Mouse (Mus musculus) liver (tissue): Measurements from ENCODE around the gene Ifi35.
"Not testable (repeated sequence)": the region's sequence is repeated elsewhere in the genome, so short reads cannot be mapped to it uniquely, and the experiment has no call there.

Source experiments
- DNase-seq: peaks from one replicate; pipeline ENCODE4 v3.0.0-alpha.2; 2020; ENCODE audit warnings: mixed read lengths

Ifi35 gene

DNA sequence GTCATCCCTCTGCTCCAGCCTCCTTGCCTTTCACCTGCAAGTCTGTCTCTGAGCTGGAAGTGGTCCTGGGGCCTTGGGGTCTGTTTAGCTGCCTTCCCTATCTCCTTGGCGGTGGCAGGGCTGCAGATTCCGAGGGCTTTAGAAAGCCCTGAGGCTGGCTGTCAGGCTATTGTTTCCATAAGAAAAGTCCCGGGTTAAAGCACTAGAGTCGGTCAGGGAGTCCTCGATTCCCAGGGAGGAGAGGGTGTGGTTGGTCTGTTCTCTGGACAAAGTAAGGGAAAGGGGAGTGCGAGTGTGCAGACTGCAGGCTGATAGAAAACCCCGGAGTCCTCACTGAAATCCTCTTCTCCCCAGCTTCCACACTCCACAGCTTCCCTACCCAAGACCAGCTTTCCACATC is 22.0 kb downstream of the Ifi35 start:
- no peak for DNase-seq

DNA sequence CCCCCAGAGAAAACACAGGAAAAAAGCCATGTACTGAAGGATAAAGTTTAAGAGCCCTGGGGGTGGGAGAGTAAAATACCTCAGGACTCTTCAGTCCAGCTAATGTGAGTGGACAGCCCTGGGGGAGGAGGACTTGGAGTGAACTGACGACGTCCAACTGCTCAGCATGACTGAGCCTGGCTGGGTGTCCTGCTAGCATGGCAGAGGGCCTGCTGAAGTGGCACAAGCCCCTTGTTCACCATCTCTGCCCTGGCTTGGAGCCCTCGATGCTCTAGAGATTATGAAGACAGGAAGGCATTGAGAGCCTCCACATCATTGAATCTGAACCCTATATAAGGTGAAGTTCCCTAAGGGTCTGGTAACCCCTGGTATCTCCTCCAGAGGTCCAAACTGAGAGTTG is 23.7 kb downstream of the Ifi35 start:
- DNase-seq = no peak

DNA sequence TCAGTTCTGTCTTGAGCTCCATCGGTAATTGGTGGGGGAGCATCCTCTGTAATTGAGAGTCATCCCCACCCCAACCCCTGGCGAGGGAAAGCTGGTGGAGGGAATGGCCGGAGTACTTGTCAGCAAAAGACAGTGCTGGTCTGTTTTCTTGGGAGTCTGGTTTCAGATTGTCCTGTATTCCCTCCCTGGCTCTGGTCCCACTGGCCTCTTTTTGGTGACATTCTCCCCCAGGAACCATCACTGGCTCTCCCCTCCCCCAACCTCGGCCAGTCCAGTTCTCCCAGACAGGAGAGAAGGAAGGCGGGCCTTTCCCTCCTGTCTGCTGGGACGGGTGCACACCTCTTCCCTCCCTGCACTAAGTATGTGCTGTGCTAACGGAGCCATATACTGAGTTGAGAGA is 24.1 kb downstream of the Ifi35 start:
- no peak for DNase-seq

DNA sequence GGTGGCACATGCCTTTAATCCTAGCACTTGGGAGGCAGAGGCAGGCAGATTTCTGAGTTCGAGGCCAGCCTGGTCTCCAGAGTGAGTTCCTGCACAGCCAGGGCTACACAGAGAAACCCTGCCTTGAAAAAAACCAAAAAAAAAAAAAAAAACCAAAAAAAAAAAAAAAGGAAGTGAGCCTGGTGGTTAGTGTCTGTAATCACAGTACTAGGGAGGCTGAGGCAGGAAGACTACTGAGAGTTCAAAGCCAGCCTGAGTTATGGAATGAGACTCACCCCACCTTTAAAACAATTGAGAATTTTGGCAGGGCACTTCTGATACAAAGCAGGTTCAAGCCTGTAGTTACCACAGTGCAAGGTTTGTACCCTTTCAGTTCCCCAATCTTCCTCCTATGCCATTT is 25.5 kb downstream of the Ifi35 start:
- not testable (repeated sequence) for DNase-seq

DNA sequence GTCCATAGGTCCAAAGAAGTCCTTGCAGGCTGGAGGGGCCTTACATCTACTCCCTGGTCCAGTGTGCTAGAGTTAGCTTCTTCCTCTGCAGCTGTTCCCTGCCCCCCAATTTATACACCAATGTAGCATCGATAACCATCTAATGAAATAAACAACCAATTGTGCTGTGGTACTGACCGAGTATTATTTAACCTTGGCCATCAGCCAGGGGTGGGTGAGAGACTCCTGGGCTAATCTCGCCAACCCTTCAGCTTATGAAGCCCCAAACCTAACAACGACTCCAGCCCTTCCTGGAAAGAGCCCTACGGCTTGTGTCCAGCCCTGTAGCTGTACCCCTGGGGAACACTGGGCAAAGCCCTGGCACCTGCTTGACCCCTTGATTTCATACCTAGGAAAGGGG is 26.1 kb downstream of the Ifi35 start:
- DNase-seq = no peak

DNA sequence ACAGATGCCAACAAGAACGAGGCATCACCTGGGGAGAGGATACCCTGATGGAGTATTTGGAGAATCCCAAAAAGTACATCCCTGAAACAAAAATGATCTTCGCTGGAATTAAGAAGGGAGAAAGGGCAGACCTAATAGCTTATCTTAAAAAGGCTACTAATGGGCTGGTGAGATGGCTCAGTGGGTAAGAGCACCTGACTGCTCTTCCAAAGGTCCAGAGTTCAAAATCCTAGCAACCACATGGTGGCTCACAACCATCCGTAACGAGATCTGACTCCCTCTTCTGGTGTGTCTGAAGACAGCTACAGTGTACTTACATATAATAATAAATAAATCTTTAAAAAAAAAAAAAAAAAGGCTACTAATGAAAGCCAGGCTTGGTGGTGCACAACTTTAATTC is 28.2 kb downstream of the Ifi35 start:
- DNase-seq = not testable (repeated sequence)

DNA sequence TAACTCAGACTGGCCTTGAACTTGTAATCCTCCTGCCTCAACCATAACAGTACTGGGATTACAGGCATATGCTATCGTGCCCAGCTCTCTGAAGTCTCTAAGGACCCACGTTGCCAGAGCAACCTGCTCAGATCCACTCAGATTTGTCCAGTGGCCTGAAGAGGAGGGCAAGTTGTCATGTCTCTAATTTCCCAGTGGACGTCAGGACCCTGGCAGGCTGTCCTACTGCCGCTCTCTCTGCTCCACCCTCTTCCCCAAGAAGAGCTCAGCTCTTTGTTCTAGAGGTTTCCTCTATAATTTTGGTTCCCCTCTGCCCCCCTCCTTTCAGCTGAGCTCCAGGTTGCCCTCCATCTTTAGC is 29.0 kb downstream of the Ifi35 start:
- DNase-seq = no peak

DNA sequence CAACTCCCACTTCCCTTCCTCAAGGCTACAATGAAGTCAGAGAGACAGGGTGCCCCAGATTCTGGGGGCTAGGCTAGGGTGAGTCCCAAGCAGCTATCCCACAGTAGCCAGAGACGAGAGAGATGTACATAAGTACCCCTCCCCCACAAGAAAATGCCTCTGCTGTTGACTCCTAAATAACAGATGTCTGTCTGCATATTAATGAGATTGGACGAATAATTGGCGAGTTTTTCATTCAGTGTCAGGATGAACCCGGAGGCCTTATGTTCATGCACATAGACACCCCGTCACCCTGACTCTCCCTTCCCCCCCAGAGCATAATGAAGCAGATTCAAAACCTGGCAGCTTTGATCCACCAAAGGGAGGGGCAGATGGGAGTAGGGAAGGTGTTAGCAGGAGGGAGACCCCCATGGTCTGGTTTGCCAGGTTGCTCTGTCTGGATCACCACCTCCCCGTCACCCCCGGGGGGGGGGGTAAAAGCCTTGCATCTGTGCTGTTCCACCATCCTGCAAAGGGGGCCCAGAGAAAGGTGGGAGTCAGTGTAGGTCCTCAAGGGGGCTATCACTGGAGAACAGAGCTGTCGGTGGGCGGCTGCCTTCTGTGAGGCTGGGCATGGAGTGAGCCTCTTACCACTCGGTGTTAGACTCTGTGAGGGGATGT is 29.5 kb downstream of the Ifi35 start:
- DNase-seq = no peak

DNA sequence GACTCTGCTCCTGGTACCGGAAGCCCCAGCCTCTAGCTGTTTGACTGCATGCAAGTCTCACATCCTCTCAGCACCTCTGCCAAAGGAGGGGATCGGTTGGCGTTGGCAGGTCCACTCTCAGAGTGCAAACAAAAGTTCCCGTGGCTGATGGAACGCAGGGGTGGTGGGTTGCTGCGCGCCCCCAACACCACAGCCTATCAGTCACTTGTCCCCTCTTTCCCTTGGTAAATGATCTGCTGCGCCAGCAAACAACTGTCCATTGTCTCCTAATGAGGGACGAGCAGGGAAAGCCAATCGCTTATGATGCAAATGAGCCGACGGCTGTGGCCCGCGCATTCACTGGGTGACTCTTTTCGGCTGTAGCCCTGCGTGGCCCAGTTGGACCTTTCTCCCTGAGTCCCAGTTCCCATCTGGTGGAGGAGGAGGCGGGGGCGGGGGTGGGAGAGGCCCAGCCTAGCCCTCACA is 31.0 kb downstream of the Ifi35 start:
- no peak for DNase-seq

DNA sequence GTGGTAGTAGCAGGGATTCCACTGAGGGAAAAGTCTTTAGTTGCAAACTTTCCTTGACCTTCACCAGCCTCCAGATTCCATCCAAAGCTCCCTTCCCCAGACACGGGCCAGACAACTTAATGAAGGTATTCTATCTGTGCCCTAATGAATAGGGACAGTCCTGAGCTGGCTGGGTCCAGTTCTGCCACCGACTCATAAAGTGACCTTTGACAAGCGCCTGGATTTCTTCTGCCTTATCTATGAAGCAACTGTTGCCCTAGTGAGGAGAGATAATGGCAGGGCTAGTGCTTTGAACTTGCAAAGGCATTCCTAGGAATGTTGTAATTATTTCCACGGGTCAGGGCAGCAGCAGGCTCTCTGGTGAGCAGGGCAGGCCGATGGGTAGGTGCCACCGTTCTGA is 32.7 kb downstream of the Ifi35 start:
- DNase-seq = no peak

DNA sequence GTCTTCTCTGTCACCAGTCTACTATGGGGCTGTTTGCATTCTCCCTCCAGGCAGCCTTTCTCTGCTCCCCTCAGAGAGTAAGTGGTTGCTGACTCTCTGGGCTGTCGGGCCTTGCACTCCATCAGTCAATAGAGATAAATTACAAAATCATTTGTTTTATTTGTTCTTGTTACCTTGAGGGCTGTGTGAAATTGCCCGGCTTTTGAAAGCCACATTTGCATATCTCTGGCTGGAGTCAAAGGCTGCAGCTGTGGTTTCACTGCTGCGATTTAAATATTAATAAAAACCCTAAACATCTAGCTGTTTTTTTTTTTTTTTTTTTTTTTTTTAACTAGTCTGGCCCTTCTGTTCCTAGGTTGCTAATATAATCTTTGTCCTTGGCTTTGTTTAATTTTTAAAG is 35.6 kb downstream of the Ifi35 start:
- no peak for DNase-seq

DNA sequence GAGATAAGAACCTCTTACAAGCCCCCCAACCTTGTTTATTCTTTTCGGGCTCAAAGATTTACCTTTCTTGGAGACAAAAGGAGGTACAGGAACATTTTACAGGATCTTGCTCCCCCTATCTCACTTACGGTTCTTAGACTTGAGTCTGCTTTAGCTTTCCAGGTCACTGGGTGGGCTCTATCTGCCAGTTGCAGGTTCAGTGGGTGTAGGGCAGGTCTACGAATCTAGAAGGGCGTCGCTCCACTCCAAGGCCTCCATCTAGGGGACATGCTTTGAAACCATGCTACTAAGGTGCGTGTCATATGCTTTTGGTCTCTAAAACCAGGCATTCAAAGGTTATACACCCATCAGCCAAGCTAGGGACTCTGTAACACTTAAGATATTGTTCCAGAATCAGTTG is 36.0 kb downstream of the Ifi35 start:
- peak; percentile 49 for DNase-seq

DNA sequence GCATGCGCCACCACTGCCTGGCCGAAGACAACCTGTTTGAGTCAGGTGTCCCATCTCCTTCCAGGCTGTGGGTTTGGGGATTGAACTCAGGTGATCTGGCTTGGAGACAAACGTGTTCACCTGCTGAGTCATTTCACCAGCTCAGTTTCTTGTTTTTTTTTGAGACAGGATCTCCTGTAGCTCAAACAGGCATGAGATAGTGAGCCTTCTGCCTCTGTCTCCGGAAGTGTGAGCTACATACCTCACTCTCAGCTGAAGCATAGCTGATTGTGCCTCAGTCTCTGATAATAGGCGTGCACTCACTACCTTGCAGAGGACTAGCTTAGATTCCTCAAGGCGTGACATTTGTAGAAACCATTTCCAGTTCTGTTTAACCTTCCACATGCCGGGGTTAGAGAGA is 36.6 kb downstream of the Ifi35 start:
- DNase-seq = no peak

DNA sequence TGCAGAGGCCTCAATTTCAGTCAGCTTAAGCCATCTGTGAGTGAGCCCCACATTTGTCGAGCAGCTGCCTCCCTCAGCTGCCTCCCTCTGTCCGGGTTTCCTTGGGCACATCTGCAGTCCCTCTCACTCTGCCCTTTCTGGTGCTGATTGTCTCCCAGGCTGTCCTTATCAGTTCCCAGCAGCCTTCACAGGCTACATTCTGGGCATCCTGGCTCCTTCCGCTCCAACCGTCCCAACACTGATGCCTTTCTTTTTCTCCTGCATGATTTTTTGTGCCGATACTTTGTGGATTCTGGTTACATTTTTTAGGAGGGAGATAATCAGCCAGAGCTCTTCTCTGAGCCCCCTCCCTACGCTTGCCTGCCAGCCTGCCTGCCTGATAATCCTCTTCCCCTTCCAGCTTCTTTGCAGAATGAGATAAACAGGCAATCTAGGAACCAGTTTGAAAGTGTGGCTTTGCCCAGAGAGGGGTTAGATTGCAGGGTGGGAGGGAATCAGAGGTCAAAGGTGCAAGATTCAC is 37.4 kb downstream of the Ifi35 start:
- DNase-seq = peak; percentile 74

DNA sequence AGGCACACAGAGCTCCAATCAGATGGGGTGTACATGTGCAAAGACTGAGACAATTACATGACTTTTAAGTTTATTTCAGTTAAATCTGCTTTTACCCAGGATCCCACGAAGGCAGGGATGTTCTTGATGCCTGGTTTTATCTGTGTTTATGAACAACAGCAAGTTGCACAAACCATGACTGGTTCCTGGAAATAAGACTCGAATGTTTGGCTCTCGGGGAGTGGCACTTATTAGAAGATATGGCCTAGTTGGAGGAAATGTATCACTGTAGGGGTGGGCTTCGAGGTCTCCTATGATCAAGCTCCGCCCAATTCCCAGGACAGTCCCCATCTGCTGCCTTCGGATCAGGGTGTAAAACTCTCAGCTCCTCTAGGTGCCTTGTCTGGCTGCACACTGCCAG is 37.9 kb downstream of the Ifi35 start:
- no peak for DNase-seq

DNA sequence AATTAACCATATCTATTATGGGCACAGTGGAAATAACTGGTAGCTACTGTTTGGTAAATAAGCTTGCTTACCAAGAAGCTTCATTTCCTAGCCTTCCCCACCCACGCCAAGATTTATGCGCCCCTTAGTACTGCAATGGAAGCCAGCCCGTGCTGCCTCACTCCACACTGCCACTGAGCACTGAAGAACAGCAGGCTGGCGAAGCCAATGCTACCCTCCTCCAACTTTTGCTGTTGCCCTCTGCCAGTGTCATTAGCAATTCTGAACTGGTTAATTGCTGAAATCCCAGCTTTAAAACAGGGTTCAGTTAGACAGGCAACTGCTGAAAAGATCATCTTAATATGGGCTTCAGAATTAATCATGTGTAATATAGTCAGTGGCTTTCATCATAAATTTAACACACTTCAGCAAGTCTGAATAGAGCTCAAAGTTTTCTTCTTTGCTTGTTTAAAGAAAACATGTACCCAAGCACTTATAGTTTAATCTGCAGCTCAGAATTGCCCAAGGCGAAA is 58.1 kb downstream of the Ifi35 start:
- no peak for DNase-seq

DNA sequence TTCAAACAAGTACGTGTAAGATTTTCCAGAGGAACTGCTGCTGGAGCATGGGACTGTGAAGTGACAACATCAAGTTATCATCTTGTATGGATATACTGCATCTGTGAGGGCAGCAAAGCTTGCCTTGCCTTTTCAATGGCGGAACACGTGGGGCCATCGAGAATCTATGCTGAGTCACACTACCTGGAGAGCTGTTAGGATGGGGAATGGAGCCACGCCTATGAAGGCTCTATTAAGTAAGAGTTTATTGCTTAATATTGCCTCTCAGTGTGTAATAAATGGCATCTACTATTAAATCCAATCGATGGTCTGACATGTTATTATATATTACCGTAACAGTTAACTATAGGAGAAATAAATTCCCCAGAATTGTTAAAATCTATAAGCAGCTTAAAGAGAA is 58.9 kb downstream of the Ifi35 start:
- no peak for DNase-seq
